Mouse (Mus musculus) limb, embryonic 12.5 days (tissue): ENCODE results near the gene Dedd2. TPM values are rescaled to one million over a fixed set of nuclear protein-coding genes. Genes with fewer than 3 reads are reported as not detected.

Experiments
- ATAC-seq: fragments of 200-750 bp; cut with Nextera tagmentation; 2 replicates; pipeline ENCODE4 v1.8.0; 2017; ENCODE audit warnings: low read depth, moderate TSS enrichment; ENCODE audit not compliant: insufficient number of reproducible peaks, insufficient read depth, low FRiP score, low TSS enrichment
- H3K27ac ChIP-seq: fragments of 300-500 bp; sonication (generic); 2 replicates; pipeline ENCODE4 v1.5.1; 2016; ENCODE audit warnings: mild to moderate bottlenecking, moderate library complexity
- H3K27me3 ChIP-seq: fragments of 300-500 bp; sonication (generic); 2 replicates; pipeline ENCODE4 v1.6.1; 2016; ENCODE audit warnings: mild to moderate bottlenecking, moderate library complexity
- H3K36me3 ChIP-seq: fragments of 300-500 bp; sonication (generic); 2 replicates; pipeline ENCODE4 v1.6.1; 2016; ENCODE audit warnings: mild to moderate bottlenecking, moderate library complexity
- H3K4me1 ChIP-seq: fragments of 300-500 bp; sonication (generic); replicated peaks from 2 replicates; pipeline ENCODE4 v1.6.1; 2016
- H3K4me2 ChIP-seq: fragments of 300-500 bp; sonication (generic); 2 replicates; pipeline ENCODE4 v1.6.1; 2016; ENCODE audit warnings: mild to moderate bottlenecking, moderate library complexity
- H3K4me3 ChIP-seq: fragments of 300-500 bp; sonication (generic); replicated peaks from 2 replicates; pipeline ENCODE4 v1.5.1; 2016; ENCODE audit warnings: mild to moderate bottlenecking
- H3K9ac ChIP-seq: fragments of 300-500 bp; sonication (generic); replicated peaks from 2 replicates; pipeline ENCODE4 v1.6.1; 2016; ENCODE audit warnings: mild to moderate bottlenecking, moderate library complexity
- H3K9me3 ChIP-seq: fragments of 300-500 bp; sonication (generic); 2 replicates; pipeline ENCODE4 v1.6.1; 2016; ENCODE audit warnings: mild to moderate bottlenecking, moderate library complexity
- WGBS: fragments of 180-500 bp; shearing (Covaris S2); methylation state at CpG from one replicate; pipeline ENCODE4 v1.1.7; 2016; 5-methylcytosine and 5-hydroxymethylcytosine counted together
- polyA plus RNA-seq: library from polyadenylated mRNA; unstranded; fragments of >200 nt; fragmentation: Nextera tagmentation; extraction: Ambion mirVana; gene quantifications from 2 replicates; pipeline ENCODE4 v1.2.1, GENCODE M21; 2016

Dedd2 gene
- polyA plus RNA-seq, 1 experiment from 2014 or later, result 12.2 TPM

DNA sequence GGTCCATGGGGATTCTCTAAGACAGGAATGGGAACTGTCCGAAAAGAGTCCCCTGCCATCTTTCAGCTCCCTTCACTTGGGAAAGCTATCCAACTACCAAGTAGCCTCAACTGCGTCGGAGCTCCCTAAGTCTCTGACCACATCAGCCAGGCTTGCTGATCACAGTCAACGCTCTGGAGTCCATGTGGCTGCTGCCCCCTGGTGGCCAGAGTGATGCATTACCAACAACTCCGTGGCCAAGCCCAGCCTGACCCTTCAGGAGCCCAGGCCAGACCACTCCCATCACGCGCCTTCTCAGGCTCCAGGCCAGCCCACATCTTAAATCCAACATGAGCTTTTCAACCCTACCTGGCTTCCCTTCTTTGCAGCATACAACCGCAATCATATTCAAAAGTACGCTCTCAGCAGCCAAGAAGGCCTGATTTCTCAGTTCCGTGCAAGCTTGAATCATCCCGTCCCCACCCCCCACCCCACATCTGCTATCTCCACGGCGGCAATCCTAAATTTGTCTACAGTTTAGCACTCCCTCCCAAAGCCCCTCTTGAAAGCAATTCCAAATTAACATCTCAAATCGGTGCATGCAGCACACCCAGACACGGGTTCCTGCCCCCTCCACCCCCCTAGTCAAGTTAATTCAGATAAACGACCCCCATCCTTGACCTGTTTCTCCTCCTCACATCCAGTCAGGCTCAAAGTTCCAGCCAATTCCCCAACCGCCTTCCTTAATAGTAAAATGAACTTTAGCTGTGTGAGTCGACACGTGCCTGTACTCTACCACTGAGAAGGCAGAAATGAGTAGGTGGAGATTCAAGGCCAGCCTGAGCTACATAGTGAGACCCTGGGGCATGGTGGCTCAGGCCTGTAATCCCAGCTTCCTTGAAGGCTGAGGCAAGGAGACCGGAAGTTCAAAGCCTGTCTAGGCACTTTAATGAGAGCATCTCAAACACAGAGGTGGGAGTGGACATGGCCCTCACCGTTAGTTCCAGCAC lies 32.5 kb downstream of the Dedd2 start:
- Histone ChIP-seq H3K4me3 (no peak overlapping the region), H3K9ac (no peak overlapping the region), H3K4me2 (no peak overlapping the region), H3K27me3 (peaks cover 33% of the 10 kb centered on the region), H3K36me3 (no peaks in the 10 kb centered on the region), H3K4me1 (0 out of 2 replicates have a peak, but pooled peaks cover 2% of the 10 kb centered on the region), H3K9me3 (no peaks in the 10 kb centered on the region), H3K27ac (no peak overlapping the region)
- 23% methylated on average over 21 of the region's 21 CpGs for whole genome bisulfite sequencing
- ATAC-seq, result peak; percentile 68; the same call in 1 of the 2 replicates

DNA sequence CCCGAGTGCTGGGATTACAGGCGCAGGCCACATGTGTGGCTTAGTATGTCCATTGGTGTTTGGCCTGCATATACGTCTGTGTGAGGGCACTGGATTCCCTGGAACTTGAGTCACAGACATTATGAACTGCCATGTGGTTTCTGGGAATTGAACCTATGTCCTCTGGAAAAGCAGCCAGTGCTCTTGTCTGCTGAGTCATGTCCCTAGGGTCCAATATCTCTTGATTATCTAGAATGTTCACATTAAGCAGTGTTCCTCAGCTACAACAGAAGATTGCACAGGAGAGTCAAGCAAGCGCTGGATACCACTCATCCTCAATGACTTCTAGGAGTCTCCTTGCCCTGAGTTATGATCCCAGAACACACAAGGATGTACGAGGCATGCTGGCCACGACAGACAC lies 36.3 kb downstream of the Dedd2 start:
- no peak overlapping the region for H3K9ac ChIP-seq
- 73% methylated on average over 6 of the region's 6 CpGs for WGBS
- peaks cover 18% of the 10 kb centered on the region for H3K4me1 ChIP-seq
- no peaks in the 10 kb centered on the region for H3K36me3 ChIP-seq
- ATAC-seq, result no peak
- H3K4me2 ChIP-seq, result no peak overlapping the region
- H3K9me3 ChIP-seq, result no peaks in the 10 kb centered on the region
- H3K27me3 ChIP-seq, result peaks cover 69% of the 10 kb centered on the region
- no peak overlapping the region for H3K4me3 ChIP-seq
- H3K27ac ChIP-seq, result no peak overlapping the region

DNA sequence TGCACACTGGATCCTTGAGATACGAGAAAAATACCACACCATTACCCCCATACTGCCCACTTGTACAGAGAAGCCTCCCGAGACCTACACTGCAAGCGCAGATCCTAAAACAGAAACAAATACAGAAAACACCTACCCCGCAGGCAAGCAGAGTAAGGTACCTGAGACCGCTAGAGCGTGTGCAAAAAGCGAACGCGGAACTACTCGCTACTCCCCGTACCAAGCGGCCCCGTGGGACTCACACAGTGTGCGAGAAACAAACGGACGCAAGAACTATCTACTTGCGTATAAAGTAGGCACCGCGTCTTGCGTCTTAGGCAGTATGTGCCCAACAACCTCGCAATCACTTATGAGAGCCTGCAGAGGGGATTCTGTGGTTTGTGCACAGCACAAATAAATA lies 38.6 kb downstream of the Dedd2 start:
- H3K4me3 ChIP-seq, result peak overlapping the region; percentile 19; the same call in 1 of the 2 replicates
- peak overlapping the region; percentile 33 for H3K4me2 ChIP-seq
- WGBS, result 5% methylated on average over 21 of the region's 21 CpGs
- peaks cover 92% of the 10 kb centered on the region for H3K27me3 ChIP-seq
- no peaks in the 10 kb centered on the region for H3K9me3 ChIP-seq
- no peak overlapping the region for H3K27ac ChIP-seq
- H3K36me3 ChIP-seq, result no peaks in the 10 kb centered on the region
- H3K9ac ChIP-seq, result no peak overlapping the region
- no peak for ATAC-seq
- H3K4me1 ChIP-seq, result peaks cover 25% of the 10 kb centered on the region

DNA sequence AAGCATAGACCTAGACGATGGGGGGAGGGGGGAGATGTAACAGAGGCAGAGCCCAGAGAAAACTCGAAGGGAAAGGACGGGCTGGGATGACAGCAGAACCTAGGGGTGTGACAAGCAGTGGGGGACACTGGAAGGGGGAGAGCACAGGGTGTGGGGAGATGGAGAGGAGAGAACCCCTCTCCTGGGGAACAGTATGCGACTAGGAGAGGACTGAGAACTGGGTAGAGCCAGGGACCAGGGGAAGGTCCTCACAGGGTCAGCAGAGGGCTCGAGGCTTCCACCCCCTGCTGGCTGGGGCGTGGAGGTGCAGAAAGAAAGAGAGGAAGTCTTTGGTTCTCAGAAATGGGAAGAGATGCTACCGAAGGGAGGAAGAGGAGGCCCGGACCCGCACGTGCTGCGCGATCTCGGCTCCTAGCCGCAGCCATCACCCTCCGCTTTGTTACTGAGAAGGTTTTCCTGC lies 39.1 kb downstream of the Dedd2 start:
- Histone ChIP-seq H3K4me2 (peak overlapping the region; percentile 33), H3K27me3 (peaks cover 92% of the 10 kb centered on the region), H3K27ac (no peak overlapping the region), H3K9ac (no peak overlapping the region), H3K9me3 (no peaks in the 10 kb centered on the region), H3K4me3 (peak overlapping the region; percentile 19; the same call in 1 of the 2 replicates), H3K4me1 (peaks cover 25% of the 10 kb centered on the region), H3K36me3 (no peaks in the 10 kb centered on the region)
- no peak for ATAC-seq
- WGBS, result 1% methylated on average over 15 of the region's 15 CpGs

DNA sequence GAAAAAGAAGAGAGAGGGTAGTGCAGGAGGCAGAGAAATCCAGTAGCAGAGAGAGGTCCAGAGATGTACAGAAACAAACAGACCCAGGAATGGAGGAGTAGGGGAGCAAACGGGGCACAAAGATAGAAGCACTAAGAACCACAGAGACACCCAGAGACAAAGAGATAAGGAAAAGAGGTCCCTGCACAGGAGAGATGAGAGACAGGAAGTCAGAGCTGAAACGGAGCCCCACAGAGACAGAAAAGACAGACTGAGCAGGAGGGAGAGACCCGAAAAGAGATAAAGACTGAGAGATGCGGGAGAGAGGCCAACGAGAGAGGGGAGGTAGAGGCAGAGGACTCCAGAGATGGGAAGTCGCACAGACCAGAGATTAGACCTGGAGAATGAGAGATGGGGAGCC lies 39.9 kb downstream of the Dedd2 start:
- no peak for ATAC-seq
- peak overlapping the region; percentile 76; the same call in 1 of the 2 replicates for H3K4me2 ChIP-seq
- peaks cover 25% of the 10 kb centered on the region for H3K4me1 ChIP-seq
- WGBS, result 6% methylated on average over 6 of the region's 6 CpGs
- H3K36me3 ChIP-seq, result no peaks in the 10 kb centered on the region
- H3K27me3 ChIP-seq, result peaks cover 96% of the 10 kb centered on the region
- H3K9ac ChIP-seq, result no peak overlapping the region
- H3K27ac ChIP-seq, result no peak overlapping the region
- no peak overlapping the region for H3K4me3 ChIP-seq
- H3K9me3 ChIP-seq, result no peaks in the 10 kb centered on the region

DNA sequence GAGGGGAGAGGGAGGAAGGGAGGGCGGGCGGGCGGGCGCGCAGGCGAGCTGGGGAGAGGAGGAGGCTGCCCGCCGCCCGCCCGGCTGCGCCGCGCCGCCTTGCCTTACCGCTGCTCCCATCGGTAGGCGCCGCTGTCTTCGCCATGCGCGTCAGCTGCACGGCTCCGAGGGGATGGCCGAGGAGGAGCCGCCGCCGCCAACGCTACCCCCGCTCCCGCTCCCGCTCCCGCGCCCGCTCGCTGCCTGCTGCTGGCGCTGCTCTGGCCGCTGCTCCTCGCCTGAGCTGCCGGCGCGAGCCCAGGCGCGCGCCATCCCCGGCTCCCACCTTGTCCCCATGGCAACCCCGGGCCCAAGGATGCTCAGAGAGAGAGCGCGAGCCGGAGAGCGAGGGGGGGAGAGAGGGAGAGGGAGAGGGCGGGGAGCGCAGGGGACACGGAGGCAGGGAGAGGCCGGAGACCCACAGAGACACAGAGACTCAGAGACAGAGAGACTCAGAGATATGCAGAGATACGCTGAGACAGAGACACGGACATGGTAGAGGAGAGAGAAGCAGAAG lies 40.7 kb downstream of the Dedd2 start, which contains the start of gene Pou2f2:
Gene Pou2f2, minus strand, starts transcription at position 121 of the 556 bp plus-strand sequence.
- 0% methylated on average over 40 of the region's 56 CpGs for WGBS
- peak within 1 kb of the TSS; percentile 57 for H3K4me3 ChIP-seq
- peaks cover 25% of the 10 kb centered on the region for H3K4me1 ChIP-seq
- no peaks in the 10 kb centered on the region for H3K36me3 ChIP-seq
- H3K4me2 ChIP-seq, result peak within 1 kb of the TSS; percentile 76
- no peak within 1 kb of the TSS for H3K27ac ChIP-seq
- peak; percentile 79 for ATAC-seq
- H3K9me3 ChIP-seq, result no peaks in the 10 kb centered on the region
- H3K9ac ChIP-seq, result peak within 1 kb of the TSS; percentile 50
- H3K27me3 ChIP-seq, result peaks cover 93% of the 10 kb centered on the region

DNA sequence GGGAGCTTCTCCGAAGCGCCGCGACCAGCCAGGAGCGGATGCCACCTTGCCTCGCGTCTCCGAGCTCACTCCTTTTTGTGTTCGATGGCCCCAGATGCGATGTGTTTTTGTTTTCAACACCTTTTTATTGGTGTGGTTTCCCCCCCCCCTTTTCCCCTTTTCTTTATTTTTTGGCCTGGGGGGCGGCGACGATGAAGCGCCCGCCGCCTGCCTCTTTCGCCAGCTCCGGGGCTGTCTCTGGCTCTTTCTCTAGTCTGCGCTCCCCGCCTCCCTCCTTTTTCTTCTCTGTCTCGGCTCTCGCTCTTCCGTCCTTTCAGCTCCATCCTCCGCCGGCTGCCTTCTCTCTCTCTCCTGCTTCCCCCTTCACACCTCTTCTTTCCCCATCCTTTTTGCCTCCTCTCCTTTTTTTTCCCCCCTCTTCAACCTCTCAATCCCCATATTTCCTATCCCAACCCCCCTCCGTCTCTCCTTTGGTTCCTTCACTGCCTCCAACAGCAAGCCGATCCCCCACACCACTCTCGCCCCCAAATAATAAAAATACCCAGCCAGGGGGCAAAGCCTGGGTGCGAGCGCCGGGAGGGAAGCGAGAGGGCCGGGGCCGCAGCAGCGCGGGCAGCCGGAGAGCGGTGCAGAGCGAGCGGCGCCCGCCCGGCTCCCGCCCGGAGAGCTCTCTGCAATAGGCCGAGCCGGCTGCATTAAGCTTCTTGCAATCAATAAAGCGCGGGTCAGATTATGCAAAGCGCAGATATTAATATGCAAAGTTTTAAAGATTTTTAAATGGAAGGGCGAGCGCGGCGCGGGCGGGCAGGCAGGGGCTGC lies 41.4 kb downstream of the Dedd2 start:
- Histone ChIP-seq H3K4me3 (peak overlapping the region; percentile 57), H3K27ac (no peak overlapping the region), H3K9ac (peak overlapping the region; percentile 50; the same call in 1 of the 2 replicates), H3K27me3 (peaks cover 94% of the 10 kb centered on the region), H3K4me2 (peak overlapping the region; percentile 76), H3K4me1 (peaks cover 27% of the 10 kb centered on the region), H3K9me3 (no peaks in the 10 kb centered on the region), H3K36me3 (no peaks in the 10 kb centered on the region)
- WGBS, result 1% methylated on average over 53 of the region's 56 CpGs
- ATAC-seq, result peak; percentile 49

DNA sequence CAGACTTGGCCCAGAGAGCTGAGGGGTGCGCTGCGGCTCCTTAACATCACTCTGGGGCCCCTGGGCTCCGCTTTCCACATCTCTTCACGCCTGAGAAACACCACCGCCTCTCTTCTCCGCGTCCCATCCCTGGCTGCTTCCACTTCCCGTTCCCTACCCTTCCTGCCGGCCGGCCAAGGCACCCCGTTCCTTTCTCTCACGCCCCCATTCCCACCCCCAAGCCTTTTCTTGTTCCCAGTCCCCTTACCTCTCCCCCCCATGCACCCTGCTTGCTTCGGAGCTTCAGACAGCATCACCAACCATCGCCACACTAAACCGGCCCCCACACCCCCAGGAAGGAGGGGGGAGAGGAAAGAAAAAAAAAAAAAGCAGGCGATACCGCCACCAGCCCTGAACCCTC lies 42.1 kb downstream of the Dedd2 start:
- Histone ChIP-seq H3K27ac (no peak overlapping the region), H3K4me3 (peak overlapping the region; percentile 57), H3K4me2 (peak overlapping the region; percentile 76), H3K9ac (0 out of 2 replicates have a peak overlapping the region, but pooled peaks have one; percentile 50), H3K36me3 (no peaks in the 10 kb centered on the region), H3K27me3 (peaks cover 92% of the 10 kb centered on the region), H3K9me3 (no peaks in the 10 kb centered on the region), H3K4me1 (peaks cover 27% of the 10 kb centered on the region)
- ATAC-seq, result no peak
- WGBS, result 2% methylated on average over 17 of the region's 17 CpGs

DNA sequence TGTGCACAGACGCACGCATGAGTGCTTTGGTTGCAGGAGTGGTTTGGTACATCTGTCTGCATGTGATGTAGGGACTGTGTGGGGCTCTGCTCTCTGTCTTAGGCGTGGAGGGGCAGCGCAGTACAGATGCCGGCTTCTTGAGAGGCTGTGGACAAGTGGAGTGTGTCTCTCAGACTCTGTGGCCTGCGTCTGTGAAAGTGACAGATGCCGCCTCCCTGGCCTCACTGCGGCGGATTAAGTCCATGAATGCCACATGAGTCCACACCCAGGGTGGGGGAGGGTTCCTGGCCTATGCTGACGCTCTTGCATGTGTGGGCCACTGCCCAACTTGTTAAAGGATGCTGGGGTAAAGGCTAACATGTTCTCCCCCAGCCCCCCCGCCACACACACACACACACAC lies 46.1 kb downstream of the Dedd2 start:
- WGBS, result 57% methylated on average over 11 of the region's 11 CpGs
- Histone ChIP-seq H3K4me2 (no peak overlapping the region), H3K27ac (no peak overlapping the region), H3K36me3 (no peaks in the 10 kb centered on the region), H3K4me1 (peaks cover 16% of the 10 kb centered on the region), H3K9ac (0 out of 2 replicates have a peak overlapping the region, but pooled peaks have one; percentile 18), H3K27me3 (peaks cover 71% of the 10 kb centered on the region), H3K4me3 (no peak overlapping the region), H3K9me3 (no peaks in the 10 kb centered on the region)
- no peak for ATAC-seq

DNA sequence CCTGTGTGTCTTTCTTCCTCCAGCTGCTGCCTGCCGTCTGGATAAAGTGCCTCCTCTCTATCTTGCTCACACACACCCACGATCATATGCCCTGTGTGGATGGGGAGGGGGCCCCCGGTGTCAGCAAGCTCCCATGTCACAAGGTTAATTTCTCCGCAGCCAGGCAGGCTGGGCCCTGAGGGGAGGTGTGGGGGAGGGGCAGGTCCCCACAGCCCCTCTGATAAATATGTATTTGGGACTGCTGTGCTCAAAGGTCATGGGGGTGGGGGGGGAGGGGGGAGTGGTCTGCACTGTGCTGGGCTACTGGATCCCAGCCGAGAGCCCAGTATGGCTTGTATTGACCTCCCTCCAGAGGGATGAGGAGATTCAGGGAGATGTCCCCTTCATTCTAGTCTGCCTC lies 47.7 kb downstream of the Dedd2 start:
- peaks cover 55% of the 10 kb centered on the region for H3K27me3 ChIP-seq
- no peak overlapping the region for H3K27ac ChIP-seq
- no peak overlapping the region for H3K4me3 ChIP-seq
- no peaks in the 10 kb centered on the region for H3K36me3 ChIP-seq
- no peaks in the 10 kb centered on the region for H3K9me3 ChIP-seq
- no peak overlapping the region for H3K4me2 ChIP-seq
- H3K9ac ChIP-seq, result no peak overlapping the region
- no peak for ATAC-seq
- WGBS, result 27% methylated on average over 5 of the region's 5 CpGs
- peaks cover 7% of the 10 kb centered on the region for H3K4me1 ChIP-seq
